Mouse (Mus musculus): ENCODE data around the gene Arhgap31.

DNA sequence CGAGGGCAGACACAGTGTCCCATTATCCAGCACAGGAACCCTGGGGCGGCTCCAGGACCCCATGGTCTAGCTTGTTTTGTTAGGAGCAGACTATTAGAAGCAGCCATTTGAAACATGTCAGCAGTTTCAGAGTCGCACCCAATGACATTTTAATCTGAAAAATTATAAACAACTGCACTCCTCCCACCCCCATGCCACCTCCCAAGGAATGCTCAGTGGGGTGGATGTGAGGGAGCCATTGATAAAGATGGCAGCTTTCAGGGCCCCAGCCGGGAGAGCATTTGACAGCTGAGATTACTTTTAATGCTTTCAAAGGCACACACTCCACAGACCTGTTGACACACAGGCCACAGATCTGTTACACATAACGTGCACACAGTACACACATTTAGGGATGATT is 40.7 kb downstream of the Arhgap31 start:
- TF ChIP-seq CTCF (IDR thresholded peaks at IDR 0.05; ENCODE audit: borderline replicate concordance, extremely low read depth, insufficient read depth, insufficient read length) (no peak), POLR2A (IDR thresholded peaks at IDR 0.05; ENCODE audit: borderline replicate concordance, extremely low read depth, insufficient read depth, insufficient read length, poor library complexity, severe bottlenecking) (no peak)
